Mouse (Mus musculus): ENCODE measurements at regions not wholly inside any gene's neighbourhood (a gene's known extent, or its start where the extent isn't known, plus 50 kb on each side); places are given as distances from the start of the nearest gene placed in this dataset.
A peak's percentile ranks its signal among the peaks of the same experiment; 100 is the strongest.

- DNase-seq (ENCODE audit: low spot score): peak; percentile 4
These were observed 295.0 kb upstream of the Prkd1 start for GRCm38 (mm10) chr12:50943741-50944521.

- DNase-seq (ENCODE audit: low spot score): no peak
These were observed 294.4 kb upstream of the Prkd1 start for GRCm38 (mm10) chr12:50943340-50943739.

GRCm38 (mm10) chr12:50935516-50935915 lies 286.6 kb upstream of the Prkd1 start:
- DNase-seq (ENCODE audit: low spot score): no peak

GRCm38 (mm10) chr12:50932496-50932895 lies 283.6 kb upstream of the Prkd1 start:
- no peak for DNase-seq (ENCODE audit: low spot score)

- DNase-seq (ENCODE audit: low spot score): no peak
These were observed 280.7 kb upstream of the Prkd1 start for GRCm38 (mm10) chr12:50929641-50930040.

GRCm38 (mm10) chr12:50926234-50926633 lies 277.3 kb upstream of the Prkd1 start:
- no peak for DNase-seq (ENCODE audit: low spot score)

GRCm38 (mm10) chr12:50921739-50922138 lies 272.8 kb upstream of the Prkd1 start:
- no peak for DNase-seq (ENCODE audit: low spot score)

GRCm38 (mm10) chr12:50899609-50900447 lies 250.9 kb upstream of the Prkd1 start:
- DNase-seq (ENCODE audit: low spot score): no peak

GRCm38 (mm10) chr12:50897606-50898166 lies 248.8 kb upstream of the Prkd1 start:
- DNase-seq (ENCODE audit: low spot score): no peak

- DNase-seq (ENCODE audit: low spot score): no peak
These were observed 244.7 kb upstream of the Prkd1 start for GRCm38 (mm10) chr12:50893604-50894003.

GRCm38 (mm10) chr12:50875796-50876195 lies 226.9 kb upstream of the Prkd1 start:
- DNase-seq (ENCODE audit: low spot score): no peak

GRCm38 (mm10) chr12:50874024-50874398 lies 225.1 kb upstream of the Prkd1 start:
- DNase-seq (ENCODE audit: low spot score): no peak

GRCm38 (mm10) chr12:50873390-50874023 lies 224.6 kb upstream of the Prkd1 start:
- no peak for DNase-seq (ENCODE audit: low spot score)

GRCm38 (mm10) chr12:50851644-50852043 lies 202.7 kb upstream of the Prkd1 start:
- DNase-seq (ENCODE audit: low spot score): no peak

- DNase-seq (ENCODE audit: low spot score): no peak
These were observed 199.1 kb upstream of the Prkd1 start for GRCm38 (mm10) chr12:50847976-50848375.

GRCm38 (mm10) chr12:50842744-50843143 lies 193.8 kb upstream of the Prkd1 start:
- no peak for DNase-seq (ENCODE audit: low spot score)

GRCm38 (mm10) chr12:50839391-50839790 lies 190.5 kb upstream of the Prkd1 start:
- DNase-seq (ENCODE audit: low spot score): no peak

GRCm38 (mm10) chr12:50808731-50809281 lies 159.9 kb upstream of the Prkd1 start:
- DNase-seq (ENCODE audit: low spot score): no peak

GRCm38 (mm10) chr12:50804391-50804790 lies 155.5 kb upstream of the Prkd1 start:
- DNase-seq (ENCODE audit: low spot score): no peak

GRCm38 (mm10) chr12:50765156-50765940 lies 116.5 kb upstream of the Prkd1 start:
- DNase-seq (ENCODE audit: low spot score): no peak

GRCm38 (mm10) chr12:50764457-50764856 lies 115.6 kb upstream of the Prkd1 start:
- DNase-seq (ENCODE audit: low spot score): no peak

Data from heart, adult 8-10 months (tissue).